Mouse (Mus musculus) bone marrow macrophage, adult 2 months (primary cell): Measurements from ENCODE around the gene Ak3.

Experiments used
- CTCF ChIP-seq: IDR thresholded peaks from 2 replicates; pipeline ENCODE4 v1.5.1; 2012; ENCODE audit warnings: low read depth, mild to moderate bottlenecking, low read length, moderate library complexity
- POLR2A ChIP-seq: IDR thresholded peaks from 2 replicates; pipeline ENCODE4 v1.6.1; 2012; ENCODE audit warnings: mild to moderate bottlenecking, low read depth, low read length, borderline replicate concordance

- TF ChIP-seq CTCF: no peak
- TF ChIP-seq POLR2A: no peak
These were observed 49.7 kb downstream of the Ak3 start for GRCm38 (mm10) chr19:28997976-28998630.
